Mouse (Mus musculus): ENCODE results near the gene Trio.

GRCm38 (mm10) chr15:28041158-28041865, 15.7 kb upstream of the Trio start:
- TF ChIP-seq POLR2A (IDR thresholded peaks at IDR 0.05; ENCODE audit: borderline replicate concordance, extremely low read depth, low read depth, low read length) (no peak), CTCF (IDR thresholded peaks at IDR 0.05; ENCODE audit: insufficient read depth, low read length) (no peak)
